Comparison of ENCODE assay signal across 10 mouse cellular contexts in genomic region chr7:101419013-101419770, GRCm38 (mm10). TPM values are rescaled to one million over a fixed set of nuclear protein-coding genes. Genes with fewer than 3 reads are reported as not detected.
A peak's percentile ranks its signal among the peaks of the same experiment; 100 is the strongest.
DNase-seq lines count a peak whose midpoint lies in the region; ATAC-seq and TF ChIP-seq lines count a peak whose summit lies in the region.
"Had no signal": no experiment of that assay in that cellular context is flagged by ENCODE, and none has a peak within 500 bp of the region (broad histone marks: within the 10 kb centered on the region; RNA-seq: fewer than 3 reads in every experiment).

No protein-coding gene starts in this region.

- peaks cover 26% of the 10 kb centered on the region for H3K27me3 ChIP-seq in megakaryocyte, embryonic 14.5 days (replicated peaks)
- no peaks in the 10 kb centered on the region for H3K27me3 ChIP-seq in forebrain, postnatal 0 days (ENCODE audit: insufficient read depth, low read length)

- DNase-seq in c-Kit-positive CD71-negative TER-119-negative erythroid progenitor cells, embryonic 14.5 days (ENCODE audit: low read depth), result peak; percentile 32
- DNase-seq in forebrain, postnatal 0 days, result no peak
- DNase-seq in neural tube, embryonic 10.5 days (ENCODE audit: extremely low spot score, low spot score), result peak; percentile 37
- no peak for DNase-seq in heart, adult 9 months (ENCODE audit: low spot score in 2 of 2)
- DNase-seq in gastrocnemius, adult 18-20 months (ENCODE audit: low spot score), result no peak
- no peak for DNase-seq in cerebellum, adult 11-12 months
- DNase-seq: adrenal gland, postnatal 25 days had no signal

- H3K4me2 ChIP-seq in forebrain, postnatal 0 days (ENCODE audit: low read depth), result peak overlapping the region; percentile 38

- peaks cover 33% of the 10 kb centered on the region for H3K36me3 ChIP-seq in megakaryocyte, embryonic 14.5 days (replicated peaks; ENCODE audit: low read length)
- no peaks in the 10 kb centered on the region for H3K36me3 ChIP-seq in forebrain, postnatal 0 days (ENCODE audit: insufficient read depth)

- peaks cover 70% of the 10 kb centered on the region for H3K4me1 ChIP-seq in megakaryocyte, embryonic 14.5 days
- H3K4me1 ChIP-seq in forebrain, postnatal 0 days (ENCODE audit: insufficient read depth), result peaks cover 39% of the 10 kb centered on the region

- H3K27ac ChIP-seq in forebrain, postnatal 0 days (ENCODE audit: low read depth, low read length), result no peak overlapping the region
- H3K27ac ChIP-seq: stomach, postnatal 0 days had no signal

- no peaks in the 10 kb centered on the region for H3K9me3 ChIP-seq in megakaryocyte, embryonic 14.5 days
- no peaks in the 10 kb centered on the region for H3K9me3 ChIP-seq in forebrain, postnatal 0 days (ENCODE audit: low read length)

- no peak overlapping the region for H3K9ac ChIP-seq in forebrain, postnatal 0 days

- peak overlapping the region; percentile 18 for H3K4me3 ChIP-seq in megakaryocyte, embryonic 14.5 days (replicated peaks)
- peak overlapping the region; percentile 7; the same call in 1 of the 2 replicates for H3K4me3 ChIP-seq in forebrain, postnatal 0 days (ENCODE audit: low read depth, low read length)

- 5% methylated on average over 27 of the region's 27 CpGs for WGBS in forebrain, postnatal 0 days

- TF ChIP-seq CTCF in forebrain, postnatal 0 days (IDR thresholded peaks at IDR 0.05; ENCODE audit: low read depth), result peak; percentile 13; the same call in 1 of the 2 replicates

- ATAC-seq in megakaryocyte, adult 5-6 weeks (ENCODE audit: poor library complexity, severe bottlenecking), result no peak
- ATAC-seq in forebrain, postnatal 0 days, result no peak

RNA-seq across cellular contexts. Expression of gene Pde2a, which starts 2.3 kb away (rescaled TPM):
- 0.54 and 0.63 TPM in 2 replicates for polyA plus RNA-seq in megakaryocyte, embryonic 14.5 days (2012; ENCODE audit: insufficient read depth, low replicate concordance)
- total RNA-seq in megakaryocyte, adult 5-6 weeks (2015), result 35.4 and 37.5 TPM in 2 replicates
- 25.7 and 65.8 TPM in 2 replicates for total RNA-seq in megakaryocyte, adult 5-6 weeks (2017)
- total RNA-seq in forebrain, postnatal 0 days (2014; rRNA removed), result 94.2 and 104 TPM in 2 replicates
- 66.2 and 72.4 TPM in 2 replicates for polyA plus RNA-seq in forebrain, postnatal 0 days (2015; fragmentation: Nextera tagmentation; extraction: Ambion mirVana)
- 10 to 100 TPM; 21.0 to 23.0 TPM for total RNA-seq in gastrocnemius, adult 18-20 months (2021)

RNA-seq across cellular contexts. Expression of gene Gm45837, which starts 8.5 kb away (rescaled TPM):
- polyA plus RNA-seq in megakaryocyte, embryonic 14.5 days (2012; ENCODE audit: insufficient read depth, low replicate concordance), result 1.4 TPM in 1 of 2 replicates, not detected in the other
- 10.2 TPM in 1 of 2 replicates, not detected in the other for total RNA-seq in megakaryocyte, adult 5-6 weeks (2015)
- 35.6 TPM in 1 of 2 replicates, not detected in the other for total RNA-seq in megakaryocyte, adult 5-6 weeks (2017)
- total RNA-seq in forebrain, postnatal 0 days (2014; rRNA removed), result not detected in 2 replicates
- polyA plus RNA-seq in forebrain, postnatal 0 days (2015; fragmentation: Nextera tagmentation; extraction: Ambion mirVana), result not detected in 2 replicates
- not detected for total RNA-seq in gastrocnemius, adult 18-20 months (2021)

Comparison
In these comparisons a context has a peak if more than half of its experiments do, and no peak if none do; other contexts are left out.
1. DNase-seq: peak in c-Kit-positive CD71-negative TER-119-negative erythroid progenitor cells, embryonic 14.5 days (single experiment) and neural tube, embryonic 10.5 days (single experiment); none in forebrain, postnatal 0 days (single experiment), heart, adult 9 months (0 of 2), gastrocnemius, adult 18-20 months (single experiment) and cerebellum, adult 11-12 months (single experiment).